Mouse (Mus musculus): ENCODE measurements at regions not wholly inside any gene's neighbourhood (a gene's known extent, or its start where the extent isn't known, plus 50 kb on each side); places are given as distances from the start of the nearest gene placed in this dataset.

GRCm38 (mm10) chr8:80263468-80263945 is 205.7 kb upstream of the Hhip start:
- no peak for DNase-seq (ENCODE audit: extremely low spot score in 1 of 2, low spot score in 1 of 2)

- DNase-seq (ENCODE audit: extremely low spot score in 1 of 2, low spot score in 1 of 2), result no peak
Measured at GRCm38 (mm10) chr8:80262911-80263310, 205.1 kb upstream of the Hhip start.

GRCm38 (mm10) chr8:80253541-80253940 is 195.7 kb upstream of the Hhip start:
- no peak for DNase-seq (ENCODE audit: extremely low spot score in 1 of 2, low spot score in 1 of 2)

DNA sequence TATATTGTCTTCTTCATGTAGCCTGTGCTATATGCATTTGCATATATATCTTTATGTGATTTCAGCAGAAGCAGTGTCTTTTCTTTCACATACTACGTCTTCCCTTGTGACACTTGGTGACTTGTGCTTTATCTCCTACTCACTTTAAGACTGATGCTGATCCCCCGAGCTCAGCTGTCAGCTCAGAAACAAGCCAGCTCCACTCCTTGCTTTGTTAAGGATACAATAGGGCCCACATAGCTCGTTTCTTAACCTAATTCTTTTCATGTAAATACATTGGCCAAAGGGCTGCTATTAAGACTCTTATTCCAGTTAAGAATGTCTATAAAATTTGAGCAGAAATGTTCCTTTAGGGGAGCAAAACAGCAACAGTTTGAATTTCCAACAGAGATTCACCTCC is 193.8 kb upstream of the Hhip start:
- DNase-seq (ENCODE audit: extremely low spot score in 1 of 2, low spot score in 1 of 2), result no peak

DNA sequence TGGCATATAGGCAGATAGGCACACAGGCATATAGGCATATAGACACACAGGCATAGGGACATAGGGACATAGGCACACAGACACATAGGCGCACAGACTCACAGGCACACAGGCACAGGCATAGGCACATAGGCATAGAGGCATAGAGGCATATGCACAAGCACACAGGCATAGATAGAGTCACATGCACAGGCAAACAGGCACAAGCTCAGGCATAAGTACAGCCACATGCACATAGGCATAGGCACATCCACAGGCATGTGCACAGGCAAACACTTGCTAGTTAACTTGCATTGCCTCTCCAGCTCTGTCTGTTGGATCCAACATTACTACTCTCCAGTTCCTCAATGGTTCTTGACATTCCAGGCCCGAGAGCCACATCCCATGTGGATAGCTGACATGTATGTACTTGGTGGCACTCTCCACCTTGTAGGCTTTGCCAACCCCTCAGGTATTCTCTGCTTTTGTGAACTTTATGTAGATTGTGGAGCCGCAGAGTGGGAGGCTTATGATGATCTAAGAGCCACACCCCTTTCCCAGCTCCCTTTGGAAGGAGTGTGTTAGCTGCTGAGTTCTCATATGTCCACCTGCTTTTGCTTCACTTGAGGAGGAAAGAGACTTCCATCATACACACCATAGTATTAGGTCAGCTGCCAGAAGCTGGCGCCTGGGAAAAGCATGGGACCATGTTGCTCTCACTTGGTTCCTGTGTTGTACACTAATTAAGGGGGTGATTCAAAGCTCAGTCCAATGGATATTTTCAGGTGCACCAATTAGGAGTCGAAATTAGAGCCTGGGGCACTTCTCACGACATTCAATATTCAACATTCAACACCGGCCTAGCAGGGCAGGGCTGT is 192.7 kb upstream of the Hhip start:
- no peak for DNase-seq (ENCODE audit: extremely low spot score in 1 of 2, low spot score in 1 of 2)

DNA sequence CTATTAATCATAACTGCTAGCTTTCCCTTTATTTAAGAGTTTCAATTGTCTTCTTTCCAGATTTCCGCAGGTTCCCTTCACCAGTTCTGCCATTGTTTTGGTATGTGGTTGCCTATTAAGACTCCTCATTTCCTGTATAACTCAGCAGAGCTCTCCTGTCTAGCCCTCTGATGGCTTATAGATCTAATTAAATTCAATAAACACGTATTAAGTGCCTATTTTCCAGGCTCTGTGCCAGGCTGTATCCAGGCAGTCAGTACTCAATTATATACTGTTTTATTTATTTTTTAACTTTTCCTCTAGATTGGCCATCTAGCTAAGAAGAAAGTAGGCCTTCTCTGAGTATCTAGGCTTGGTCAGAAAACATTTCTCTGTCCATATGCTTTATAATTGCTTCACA is 192.0 kb upstream of the Hhip start:
- DNase-seq (ENCODE audit: extremely low spot score in 1 of 2, low spot score in 1 of 2), result no peak

DNA sequence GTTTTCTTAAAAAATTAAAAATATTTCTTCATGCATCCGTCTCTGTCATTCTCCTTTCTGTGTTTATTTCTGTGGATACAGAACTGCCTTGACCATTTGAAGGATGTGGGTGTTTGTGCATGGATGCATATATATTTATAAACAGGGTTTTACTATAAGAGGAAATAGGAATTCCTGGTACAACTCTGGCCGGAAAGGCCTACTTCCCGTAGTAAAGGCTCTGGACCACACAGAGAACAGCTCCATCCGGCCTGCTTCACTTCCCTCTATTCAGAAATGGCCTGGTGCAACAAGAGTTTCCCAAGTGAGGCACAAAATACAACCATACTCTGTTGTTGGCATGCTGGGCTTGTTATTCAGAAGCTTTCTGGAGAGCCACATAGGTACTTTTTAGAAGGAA is 182.1 kb upstream of the Hhip start:
- DNase-seq (ENCODE audit: extremely low spot score in 1 of 2, low spot score in 1 of 2), result no peak

DNA sequence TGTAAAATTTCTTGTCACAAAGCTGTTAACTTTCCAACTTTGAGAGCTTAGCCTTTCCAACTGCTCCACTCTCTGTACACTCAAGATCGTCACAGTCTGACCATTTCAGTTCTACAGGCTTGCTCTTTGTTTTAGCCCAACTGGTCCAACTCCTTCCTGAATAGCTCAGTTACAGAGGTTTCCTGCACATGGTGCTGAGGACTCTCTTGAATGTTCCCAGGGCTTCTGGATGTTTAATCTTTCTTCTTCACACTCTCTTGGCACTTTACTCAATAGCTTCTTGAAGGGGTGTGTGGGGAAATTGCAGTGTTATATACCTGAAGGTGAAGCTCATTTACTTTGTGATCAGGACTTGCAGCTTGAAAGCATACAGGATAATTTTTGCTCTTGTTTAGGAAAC is 152.6 kb upstream of the Hhip start:
- DNase-seq (ENCODE audit: extremely low spot score in 1 of 2, low spot score in 1 of 2), result no peak

GRCm38 (mm10) chr8:80204678-80205654 is 147.2 kb upstream of the Hhip start:
- DNase-seq (ENCODE audit: extremely low spot score in 1 of 2, low spot score in 1 of 2), result no peak

DNA sequence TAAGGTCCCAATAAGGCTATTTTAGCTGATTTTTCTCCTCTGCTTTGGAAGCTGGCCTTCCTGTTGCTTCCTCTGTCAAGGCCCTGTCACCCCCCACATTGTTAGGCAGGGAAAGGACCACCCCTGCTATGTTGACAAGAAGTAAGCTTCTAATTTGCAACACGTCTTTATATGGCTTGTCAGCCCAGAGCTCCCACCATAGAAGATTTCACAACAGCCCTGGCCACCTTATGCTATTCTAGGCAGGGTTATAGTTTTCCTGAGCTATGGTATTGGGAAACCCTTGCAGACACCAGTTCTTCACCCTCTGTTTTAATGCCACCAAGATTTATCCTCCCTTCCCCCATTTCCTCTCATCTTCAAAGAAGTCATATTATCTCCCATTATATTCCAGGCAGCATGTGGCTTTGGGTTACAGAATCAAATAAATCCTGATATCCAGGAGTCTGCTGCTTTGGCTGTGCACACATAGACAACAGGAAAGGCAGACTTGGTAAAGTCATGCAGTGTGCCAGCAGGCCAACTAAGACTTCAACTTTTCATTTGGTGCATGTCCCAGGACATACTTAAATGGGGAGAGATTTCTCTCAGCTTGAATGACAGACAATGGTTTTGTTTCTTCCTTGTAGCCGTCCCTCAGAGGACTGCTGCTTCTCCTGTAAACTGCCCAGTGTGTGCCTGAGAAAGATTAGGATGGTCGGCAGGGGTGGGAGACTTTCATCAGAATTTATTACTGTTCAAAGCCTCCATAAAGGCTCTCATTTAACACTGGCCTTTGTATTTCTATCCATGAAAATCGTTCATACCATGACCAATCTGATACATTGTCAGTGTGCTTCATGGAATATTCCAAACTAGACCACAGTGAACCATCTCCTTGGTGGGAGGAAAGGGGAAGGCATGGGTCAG is 146.2 kb upstream of the Hhip start:
- DNase-seq (ENCODE audit: extremely low spot score in 1 of 2, low spot score in 1 of 2), result no peak

DNA sequence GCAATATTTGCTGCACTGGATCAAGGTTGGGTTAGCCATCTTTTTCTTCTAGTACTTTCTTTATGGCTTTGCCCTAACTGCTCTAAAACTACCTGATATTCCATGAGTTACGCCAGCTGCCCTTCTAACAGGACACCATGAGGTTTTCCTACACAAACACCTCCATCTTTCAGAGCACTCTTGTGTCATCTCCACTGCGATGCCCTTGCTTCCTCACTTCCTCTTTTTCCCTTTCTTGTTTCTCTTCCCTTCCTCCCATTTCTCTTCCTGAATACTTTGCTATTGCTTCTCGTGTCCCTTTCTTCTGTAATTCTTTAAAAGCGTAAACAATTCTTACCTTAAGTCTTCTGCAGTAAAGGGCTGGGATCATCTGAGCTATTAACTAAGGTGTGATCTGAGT is 139.9 kb upstream of the Hhip start:
- no peak for DNase-seq (ENCODE audit: extremely low spot score in 1 of 2, low spot score in 1 of 2)

DNA sequence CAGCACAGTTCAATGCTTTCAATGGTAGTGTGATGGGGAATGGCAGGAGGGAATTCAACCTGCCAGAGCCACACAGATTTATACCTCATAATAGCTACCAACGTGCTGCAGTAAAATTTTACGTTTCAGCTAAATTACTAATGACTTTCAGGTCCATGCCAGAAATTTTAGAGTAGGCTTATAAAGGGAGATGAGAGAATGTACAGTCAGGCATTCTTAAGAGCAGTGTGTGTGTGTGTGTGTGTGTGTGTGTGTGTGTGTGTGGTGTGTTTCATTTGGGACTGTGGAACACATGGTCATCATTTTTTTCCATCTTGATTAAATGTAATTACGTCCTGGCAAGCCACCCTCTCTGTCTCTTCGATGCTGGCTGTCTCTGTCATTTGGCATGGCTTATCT is 132.7 kb upstream of the Hhip start:
- no peak for DNase-seq (ENCODE audit: extremely low spot score in 1 of 2, low spot score in 1 of 2)

- no peak for DNase-seq (ENCODE audit: extremely low spot score in 1 of 2, low spot score in 1 of 2)
Measured at GRCm38 (mm10) chr8:80189797-80190509, 132.1 kb upstream of the Hhip start.

DNA sequence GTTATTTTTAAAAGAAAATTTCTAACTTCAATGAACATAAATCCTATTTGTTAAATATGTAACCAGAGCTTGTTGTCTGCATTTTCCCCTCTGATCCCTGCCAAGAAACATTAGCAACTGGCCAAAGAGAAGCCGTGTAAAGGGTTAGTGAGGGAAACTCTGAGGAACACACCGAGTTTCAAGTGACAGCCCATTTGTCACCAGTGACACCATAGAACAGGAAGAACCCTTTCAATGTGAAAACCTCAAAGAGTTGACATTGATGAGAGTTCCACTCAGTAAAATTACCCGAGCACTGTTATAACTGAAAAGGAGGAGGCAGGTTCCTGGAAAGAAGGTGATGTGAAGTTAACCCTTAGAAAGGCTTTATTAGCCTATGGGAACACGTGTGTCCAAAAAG is 127.5 kb upstream of the Hhip start:
- no peak for DNase-seq (ENCODE audit: extremely low spot score in 1 of 2, low spot score in 1 of 2)

- DNase-seq (ENCODE audit: extremely low spot score in 1 of 2, low spot score in 1 of 2), result peak in 1 of 2 experiments; percentile 18
Measured at GRCm38 (mm10) chr8:80168688-80169087, 110.9 kb upstream of the Hhip start.

- no peak for DNase-seq (ENCODE audit: extremely low spot score in 1 of 2, low spot score in 1 of 2)
Measured at GRCm38 (mm10) chr8:80149458-80150083, 91.8 kb upstream of the Hhip start.

DNA sequence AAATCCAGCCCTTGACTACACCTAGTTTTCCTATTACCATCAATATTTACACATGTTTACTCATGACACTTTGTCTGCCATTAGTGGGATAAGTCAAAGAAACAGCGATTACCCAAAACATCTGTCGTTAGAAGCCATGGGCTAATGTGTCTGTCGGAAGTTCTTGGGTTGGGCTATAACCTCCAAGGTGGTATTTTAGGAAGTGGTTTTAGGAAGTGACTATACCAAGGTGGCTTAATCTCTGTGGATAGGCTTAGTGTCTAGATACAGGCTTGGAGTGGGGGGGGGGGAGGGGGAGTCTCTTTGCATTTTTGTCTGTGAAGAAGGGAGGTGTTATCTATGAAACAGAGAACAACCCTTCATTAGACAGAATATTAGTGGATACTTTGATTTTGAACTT is 90.1 kb upstream of the Hhip start:
- no peak for DNase-seq (ENCODE audit: extremely low spot score in 1 of 2, low spot score in 1 of 2)

- no peak for DNase-seq (ENCODE audit: extremely low spot score in 1 of 2, low spot score in 1 of 2)
Measured at GRCm38 (mm10) chr8:80138481-80138880, 80.7 kb upstream of the Hhip start.

DNA sequence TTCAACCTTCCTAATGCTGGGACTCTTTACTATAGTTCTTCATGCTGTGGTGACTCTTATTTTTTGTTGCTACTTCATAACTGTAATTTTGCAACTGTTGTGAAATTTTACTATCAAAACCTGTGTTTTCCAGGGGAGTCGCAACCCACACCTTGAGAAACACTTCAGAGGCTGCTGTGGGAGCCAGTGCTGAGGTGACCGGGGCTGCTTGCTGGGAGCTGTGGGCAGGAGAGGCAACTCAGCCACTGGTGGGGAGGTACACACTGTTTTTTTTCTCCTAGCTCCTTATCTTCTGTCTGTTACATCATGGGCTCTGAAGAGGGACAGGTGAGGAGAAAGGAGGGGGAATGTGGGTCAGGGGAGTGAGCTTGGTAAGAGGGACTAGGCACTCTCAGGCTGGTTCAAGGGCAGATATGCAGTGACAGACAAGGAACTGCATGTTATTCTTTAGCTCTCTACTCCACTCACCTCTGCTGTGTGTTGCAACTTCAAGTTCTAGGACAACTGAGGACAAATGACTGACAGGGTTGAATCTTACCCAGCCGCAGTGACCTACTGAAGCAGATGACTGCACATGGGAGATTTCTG is 62.7 kb upstream of the Hhip start:
- no peak for DNase-seq (ENCODE audit: extremely low spot score in 1 of 2, low spot score in 1 of 2)
